Comparison of ENCODE assay signal across 24 mouse cellular contexts in genomic region chr17:12175626-12176025, GRCm38 (mm10). TPM values are rescaled to one million over a fixed set of nuclear protein-coding genes. Genes with fewer than 3 reads are reported as not detected.
DNase-seq lines count a peak whose midpoint lies in the region; ATAC-seq lines count a peak whose summit lies in the region.
"Had no signal": no experiment of that assay in that cellular context is flagged by ENCODE, and none has a peak within 500 bp of the region (broad histone marks: within the 10 kb centered on the region; RNA-seq: fewer than 3 reads in every experiment).

No protein-coding gene starts in this region.

- H3K4me2 ChIP-seq in liver, embryonic 13.5 days = no peak overlapping the region
- no peak overlapping the region for H3K4me2 ChIP-seq in liver, embryonic 11.5 days
- H3K4me2 ChIP-seq: embryonic facial prominence, embryonic 12.5 days; embryonic facial prominence, embryonic 15.5 days; forebrain, embryonic 15.5 days; heart, embryonic 13.5 days; hindbrain, embryonic 14.5 days had no signal

- H3K36me3 ChIP-seq in liver, embryonic 13.5 days = peaks cover 53% of the 10 kb centered on the region
- H3K36me3 ChIP-seq in liver, embryonic 11.5 days (ENCODE audit: control insufficient read depth, insufficient read depth, low read length) = peaks cover 6% of the 10 kb centered on the region; the same call in 1 of the 2 replicates
- H3K36me3 ChIP-seq: forebrain, embryonic 15.5 days had no signal

- H3K27ac ChIP-seq in liver, embryonic 13.5 days = 0 out of 2 replicates have a peak overlapping the region, but pooled peaks have one; percentile 3
- H3K27ac ChIP-seq in liver, embryonic 11.5 days (ENCODE audit: low read depth, low read length) = no peak overlapping the region
- H3K27ac ChIP-seq: embryonic facial prominence, embryonic 12.5 days; embryonic facial prominence, embryonic 15.5 days; forebrain, embryonic 15.5 days; heart, adult 2 months; heart, embryonic 10.5 days; heart, embryonic 13.5 days; hindbrain, embryonic 14.5 days had no signal

- peaks cover 60% of the 10 kb centered on the region for H3K4me1 ChIP-seq in liver, embryonic 13.5 days (replicated peaks)
- peaks cover 20% of the 10 kb centered on the region for H3K4me1 ChIP-seq in liver, embryonic 11.5 days (replicated peaks; ENCODE audit: control insufficient read depth, insufficient read depth, low read length)

- peak; percentile 28 for DNase-seq in adrenal gland, adult 2 months
- DNase-seq in adrenal gland, adult 8-10 months = no peak
- no peak for DNase-seq in liver, embryonic 13.5 days
- no peak for DNase-seq in liver, embryonic 11.5 days (ENCODE audit: low spot score)
- DNase-seq in lung, postnatal 25 days (ENCODE audit: low spot score) = peak; percentile 44
- no peak for DNase-seq in lung, postnatal 14 days
- DNase-seq: adrenal gland, postnatal 14 days; cerebellum, adult 11 months; cerebellum, adult 2 months; cerebellum, adult 9-11 months; cerebellum, postnatal 25 days; gastrocnemius, postnatal 10 days; gastrocnemius, postnatal 36 days; heart, adult 2 months; heart, postnatal 14 days; heart, postnatal 4 days had no signal

- H3K9ac ChIP-seq in liver, embryonic 13.5 days = no peak overlapping the region
- H3K9ac ChIP-seq in liver, embryonic 11.5 days (ENCODE audit: low read depth, low read length) = no peak overlapping the region
- H3K9ac ChIP-seq: embryonic facial prominence, embryonic 12.5 days; embryonic facial prominence, embryonic 15.5 days; forebrain, embryonic 15.5 days; heart, embryonic 13.5 days; hindbrain, embryonic 14.5 days had no signal

- WGBS in liver, embryonic 13.5 days (ENCODE audit: insufficient replicate concordance) = 96% methylated on average over 4 of the region's 4 CpGs
- 82% methylated on average over 4 of the region's 4 CpGs for WGBS in liver, embryonic 11.5 days

- no peaks in the 10 kb centered on the region for H3K9me3 ChIP-seq in liver, embryonic 13.5 days (replicated peaks)
- H3K9me3 ChIP-seq in liver, embryonic 11.5 days (ENCODE audit: control insufficient read depth, low read length) = no peaks in the 10 kb centered on the region; the same call in 1 of the 2 replicates
- H3K9me3 ChIP-seq: heart, embryonic 10.5 days had no signal

- no peak for ATAC-seq in liver, embryonic 13.5 days (ENCODE audit: low read depth)
- ATAC-seq in liver, embryonic 11.5 days (replicated peaks; ENCODE audit: low FRiP score) = no peak
- no peak for ATAC-seq in monocyte, adult 5-6 weeks (replicated peaks; ENCODE audit: insufficient number of reproducible peaks, low FRiP score, low TSS enrichment, poor library complexity, severe bottlenecking)
- ATAC-seq: activated CD4-positive, CD25-positive, alpha-beta regulatory T cell, adult 4 months had no signal

- H3K4me3 ChIP-seq in liver, embryonic 13.5 days (replicated peaks) = no peak overlapping the region
- H3K4me3 ChIP-seq in liver, embryonic 11.5 days (ENCODE audit: low read depth, low read length) = no peak overlapping the region
- H3K4me3 ChIP-seq: embryonic facial prominence, embryonic 12.5 days; embryonic facial prominence, embryonic 15.5 days; forebrain, embryonic 15.5 days; heart, adult 2 months; heart, embryonic 10.5 days; heart, embryonic 13.5 days had no signal

- H3K27me3 ChIP-seq in liver, embryonic 13.5 days = no peaks in the 10 kb centered on the region
- H3K27me3 ChIP-seq in liver, embryonic 11.5 days (replicated peaks; ENCODE audit: control insufficient read depth, insufficient read depth, low read length) = no peaks in the 10 kb centered on the region
- H3K27me3 ChIP-seq: embryonic facial prominence, embryonic 12.5 days; embryonic facial prominence, embryonic 15.5 days; forebrain, embryonic 15.5 days; heart, embryonic 13.5 days had no signal

RNA-seq across cellular contexts. Expression of gene Agpat4, which starts 57.1 kb away (rescaled TPM):
- 10 to 100 TPM; 23.9 to 85.2 TPM for total RNA-seq in adrenal gland, adult 2 months (2021)
- 13.1 and 20.7 TPM in 2 replicates for polyA plus RNA-seq in adrenal gland, adult 2 months (2012; rRNA removed)
- total RNA-seq in adrenal gland, adult 8-10 months (2022) = 100 to 1,000 TPM in 2 of 4 experiments, 10 to 100 TPM in 2; 40.1 to 106 (median 76.9) TPM
- 27.3 and 28.7 TPM in 2 replicates for polyA plus RNA-seq in liver, embryonic 13.5 days (2015; fragmentation: Nextera tagmentation; extraction: Ambion mirVana)
- 28.6 and 30.4 TPM in 2 replicates for polyA plus RNA-seq in liver, embryonic 11.5 days (2014; fragmentation: Nextera tagmentation; extraction: Ambion mirVana)
- 110 to 154 TPM (median 150 TPM) in 3 replicates for total RNA-seq in monocyte, adult 5-6 weeks (2017)

Comparison
In these comparisons a context has a peak if more than half of its experiments do, and no peak if none do; other contexts are left out.
1. DNase-seq: peak in adrenal gland, adult 2 months (single experiment) and lung, postnatal 25 days (single experiment); none in adrenal gland, adult 8-10 months (single experiment), liver, embryonic 13.5 days (single experiment), liver, embryonic 11.5 days (single experiment) and lung, postnatal 14 days (single experiment).